Mouse (Mus musculus) granulocyte monocyte progenitor cell, adult 5-6 weeks (primary cell): ENCODE results near the gene Slc22a6. TPM values are rescaled to one million over a fixed set of nuclear protein-coding genes. Genes with fewer than 3 reads are reported as not detected.

Source experiments
- ATAC-seq: replicated peaks from 2 replicates; pipeline ENCODE4 v1.8.0; 2016; ENCODE audit warnings: mild to moderate bottlenecking, moderate TSS enrichment, inconsistent platforms; ENCODE audit not compliant: poor library complexity, severe bottlenecking
- total RNA-seq, 2 experiments: library from RNA; stranded (forward) in 1 of 2; stranded (reverse) in 1 of 2; fragments of 200-712, 200-1000 nt in 1 of 2; fragments of >200 nt in 1 of 2; fragmentation: Nextera tagmentation in 1 of 2; gene quantifications; 2 replicates each; pipeline ENCODE4 v1.2.3; 2014 to 2017

Gene Slc22a6
- total RNA-seq, 2 experiments from 2014 or later = not detected

- ATAC-seq = no peak
Observed at GRCm38 (mm10) chr19:8604536-8605240, 13.2 kb upstream of the Slc22a6 start.

DNA sequence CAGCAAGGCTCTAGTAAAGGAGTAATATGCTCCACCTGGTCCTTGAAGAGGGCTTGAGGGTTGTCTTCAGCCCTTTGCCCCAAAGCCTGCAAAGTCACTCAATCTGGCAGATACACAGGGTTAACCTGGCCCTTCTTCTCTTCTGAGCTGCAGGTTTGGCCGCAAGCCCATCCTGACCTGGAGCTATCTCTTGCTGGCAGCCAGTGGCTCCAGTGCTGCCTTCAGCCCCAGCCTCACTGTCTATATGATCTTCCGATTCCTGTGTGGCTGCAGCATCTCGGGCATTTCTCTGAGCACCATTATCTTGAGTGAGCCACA, 12.6 kb upstream of the Slc22a6 start:
- ATAC-seq = no peak

DNA sequence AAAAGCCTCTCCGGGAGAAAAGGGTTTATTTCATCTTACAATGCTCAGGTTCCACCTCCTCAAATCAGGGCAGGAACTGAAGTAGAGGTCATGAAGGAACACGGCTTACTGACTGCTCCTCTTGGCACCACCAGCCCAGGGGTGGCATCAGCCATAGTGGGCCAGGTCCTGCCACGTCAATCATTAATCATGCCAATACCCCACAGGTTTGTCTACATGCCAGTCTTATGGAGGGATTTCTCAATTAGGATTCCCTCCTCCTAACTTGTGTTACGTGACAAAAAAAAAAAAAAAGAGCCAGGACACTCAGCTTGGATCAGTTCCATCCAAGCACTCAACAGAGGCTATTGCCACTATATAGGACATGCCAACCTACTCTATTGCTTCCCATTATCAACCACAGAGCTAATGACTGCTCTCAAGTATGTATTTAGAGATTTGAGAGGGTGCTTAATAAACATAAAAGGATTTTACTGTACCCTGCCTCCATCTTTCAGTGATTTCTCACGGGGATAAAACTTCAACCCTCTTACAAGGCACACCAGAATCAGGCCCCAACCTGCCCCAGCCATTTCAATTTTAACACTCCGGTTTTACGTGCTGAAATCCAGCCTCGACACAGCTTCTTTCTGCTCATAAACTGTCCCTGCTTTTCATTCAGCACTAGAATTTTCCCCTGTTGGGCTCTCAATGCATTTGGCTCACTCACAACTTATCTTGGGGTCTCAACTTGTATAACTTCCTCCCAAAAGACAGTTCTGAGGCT, 6.3 kb upstream of the Slc22a6 start:
- ATAC-seq = no peak

DNA sequence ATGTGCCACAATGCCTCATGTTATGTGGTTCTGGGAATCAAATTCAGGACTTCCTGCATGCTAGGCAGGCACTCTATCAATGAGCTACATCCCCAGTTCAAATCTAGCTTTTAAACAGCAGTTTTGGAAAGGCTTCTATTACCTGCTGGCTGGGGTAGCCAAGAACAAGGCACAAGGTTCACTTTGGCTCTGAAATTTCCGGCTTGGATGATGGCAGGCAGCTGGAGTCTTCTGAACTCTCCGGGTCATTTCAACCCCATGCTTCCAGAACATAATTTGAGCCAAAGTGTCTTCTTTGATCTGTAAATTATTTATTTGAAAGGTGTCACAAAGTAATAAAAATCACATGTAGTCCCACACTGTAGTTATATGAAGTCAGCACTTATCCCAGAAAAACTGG, 4.7 kb upstream of the Slc22a6 start:
- no peak for ATAC-seq

- no peak for ATAC-seq
Observed at GRCm38 (mm10) chr19:8614343-8614742, 3.5 kb upstream of the Slc22a6 start.

- no peak for ATAC-seq
Observed at GRCm38 (mm10) chr19:8616314-8616713, 1.5 kb upstream of the Slc22a6 start.

DNA sequence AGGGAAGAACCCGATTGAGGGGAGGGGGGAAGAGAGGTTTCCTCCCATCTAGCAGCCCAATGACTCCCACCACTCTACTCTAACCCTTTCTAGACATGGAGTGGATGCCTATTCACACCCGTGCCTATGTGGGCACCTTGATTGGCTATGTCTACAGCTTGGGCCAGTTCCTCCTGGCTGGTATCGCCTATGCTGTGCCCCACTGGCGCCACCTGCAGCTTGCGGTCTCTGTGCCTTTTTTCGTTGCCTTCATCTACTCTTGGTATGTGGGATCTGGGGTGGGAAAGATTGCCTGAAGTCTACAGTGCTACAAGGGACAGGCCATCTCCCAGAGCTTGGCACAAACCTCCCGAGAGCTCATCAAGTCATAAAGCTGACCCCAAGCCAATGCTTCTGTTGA, 3.3 kb downstream of the Slc22a6 start:
- ATAC-seq = no peak

DNA sequence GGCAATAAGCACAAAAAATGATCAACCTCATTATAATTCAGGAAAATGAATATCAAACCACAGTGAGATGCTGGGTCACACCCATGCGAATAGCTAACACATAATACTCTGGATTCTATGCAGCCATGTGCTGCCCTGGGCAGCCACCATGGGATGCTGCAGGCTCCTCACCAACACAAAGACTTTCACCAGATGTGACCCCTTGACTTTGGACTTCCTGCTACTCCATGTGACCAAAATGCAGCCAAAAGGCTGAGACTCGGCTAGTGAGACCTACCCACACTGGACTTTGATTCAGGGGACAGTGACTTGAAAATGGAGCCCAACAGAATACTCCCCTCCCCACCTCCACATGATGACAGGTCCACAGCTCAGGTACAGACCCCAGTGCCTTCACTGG, 12.4 kb downstream of the Slc22a6 start:
- ATAC-seq = no peak

DNA sequence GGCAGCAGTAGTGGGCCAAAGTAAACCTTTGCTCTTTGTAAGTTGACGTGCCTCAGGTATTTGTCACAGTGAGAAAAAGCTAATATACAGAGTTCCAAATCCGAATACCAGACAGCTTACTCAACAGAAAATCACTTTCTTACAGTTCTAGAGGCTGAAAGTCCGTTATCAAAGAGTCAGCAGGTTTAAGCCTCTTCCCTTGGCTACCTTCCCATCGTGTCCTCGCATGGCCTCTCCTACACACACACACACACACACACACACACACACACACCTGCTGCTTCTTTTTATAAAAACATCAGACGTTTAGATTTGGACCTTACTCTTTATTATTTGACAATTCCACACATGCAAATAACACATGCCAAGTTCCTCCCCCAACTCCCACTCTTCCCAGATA, 13.0 kb downstream of the Slc22a6 start:
- ATAC-seq = no peak

GRCm38 (mm10) chr19:8632029-8632428, 14.2 kb downstream of the Slc22a6 start:
- no peak for ATAC-seq

DNA sequence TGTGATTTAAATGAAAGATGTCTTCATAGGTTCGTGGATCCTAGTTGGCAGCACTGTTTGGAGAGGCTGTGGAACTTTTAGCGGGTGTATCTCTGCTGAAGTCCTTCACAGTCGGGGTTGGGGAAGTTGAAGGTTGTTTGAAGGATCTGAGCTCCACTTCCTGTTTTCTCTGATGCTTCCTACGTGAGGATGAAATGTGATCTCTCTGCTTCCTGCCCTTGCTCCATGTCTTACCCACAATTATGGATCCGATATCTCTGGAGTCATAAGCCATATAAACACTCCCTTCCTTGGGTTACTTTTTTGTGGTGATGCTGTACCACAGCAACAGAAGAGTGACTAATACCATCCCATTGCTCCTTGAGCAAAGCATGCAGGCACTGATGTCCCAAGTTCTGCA, 24.2 kb downstream of the Slc22a6 start:
- ATAC-seq = peak; percentile 97

DNA sequence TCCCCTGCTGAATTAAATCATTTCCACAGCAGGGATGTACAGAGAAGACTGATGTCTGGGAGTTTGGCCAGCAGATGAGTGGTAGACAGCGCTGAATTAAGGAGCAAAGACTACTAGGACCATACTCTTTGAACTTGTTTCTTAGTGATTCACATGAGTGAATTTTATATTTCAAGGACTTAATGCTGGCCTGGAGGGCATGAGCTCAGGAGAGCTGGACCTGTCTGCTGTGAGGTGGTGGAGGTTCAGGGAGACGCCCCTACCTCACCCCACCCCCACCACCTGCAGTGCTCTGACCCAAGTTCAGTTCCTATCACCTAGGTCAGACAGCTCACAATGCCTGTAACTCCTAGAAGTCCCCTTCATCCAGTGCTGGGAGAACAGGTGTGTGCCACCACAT, 28.6 kb downstream of the Slc22a6 start:
- no peak for ATAC-seq

- no peak for ATAC-seq
Observed at GRCm38 (mm10) chr19:8655833-8656232, 38.0 kb downstream of the Slc22a6 start.

GRCm38 (mm10) chr19:8656341-8656740, 38.5 kb downstream of the Slc22a6 start:
- no peak for ATAC-seq

GRCm38 (mm10) chr19:8661821-8662307, 44.0 kb downstream of the Slc22a6 start:
- no peak for ATAC-seq

- ATAC-seq = peak; percentile 80
Observed at GRCm38 (mm10) chr19:8662337-8662736, 44.5 kb downstream of the Slc22a6 start.

DNA sequence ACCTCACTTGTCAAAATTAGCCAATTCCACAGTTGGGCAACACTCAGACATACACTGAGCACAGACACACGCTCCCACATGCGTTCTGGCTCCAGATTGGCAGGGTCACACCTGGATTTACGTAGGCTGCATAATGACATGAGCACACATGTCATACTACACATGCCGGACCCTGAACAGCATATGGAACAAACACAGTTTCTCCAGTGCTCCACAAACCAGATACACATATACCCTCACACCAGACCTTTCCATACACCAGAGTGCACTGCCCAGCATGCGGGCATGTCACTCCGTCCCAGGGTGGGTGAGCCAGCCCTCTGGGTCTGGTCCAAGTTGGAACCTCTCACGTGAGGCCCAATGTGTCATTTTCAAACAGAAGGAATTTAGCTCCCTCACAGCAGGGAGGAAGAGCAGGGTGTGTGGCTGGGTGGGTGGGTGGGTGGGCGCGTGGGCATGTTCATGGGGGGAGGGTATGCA, 45.6 kb downstream of the Slc22a6 start, which contains the start of gene Chrm1:
TSS of gene Chrm1 (plus strand) at position 430 of the 480 bp plus-strand sequence.
- ATAC-seq = peak; percentile 36

DNA sequence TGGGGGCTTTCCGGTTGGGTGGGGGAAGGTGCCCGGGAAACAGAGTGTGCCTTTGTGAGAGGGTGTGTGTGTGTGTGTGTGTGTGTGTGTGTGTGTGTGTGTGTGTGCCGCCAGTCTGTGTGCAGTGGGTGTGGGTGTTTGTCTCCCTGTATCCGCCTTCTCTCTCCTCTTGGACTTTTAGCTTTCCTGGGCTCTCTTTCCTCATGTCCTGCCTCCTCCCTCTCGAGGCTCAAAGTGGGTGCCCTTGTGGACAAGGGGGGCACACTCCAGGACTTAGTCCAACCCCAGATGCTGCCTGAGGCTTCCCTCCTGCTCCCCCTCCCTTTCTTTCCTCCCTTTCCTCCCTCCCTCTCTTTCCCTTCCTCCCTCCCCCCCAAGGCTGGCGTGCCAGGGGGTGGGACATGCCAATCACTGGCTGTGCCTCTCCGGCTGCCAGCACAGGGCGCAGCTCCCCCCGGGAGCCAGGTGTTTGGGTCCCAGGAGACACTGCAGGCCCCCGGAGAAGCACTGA, 46.1 kb downstream of the Slc22a6 start:
- ATAC-seq = no peak

- ATAC-seq = no peak
Observed at GRCm38 (mm10) chr19:8664859-8665258, 47.0 kb downstream of the Slc22a6 start.

- no peak for ATAC-seq
Observed at GRCm38 (mm10) chr19:8665746-8666145, 47.9 kb downstream of the Slc22a6 start.

GRCm38 (mm10) chr19:8672859-8673258, 55.0 kb downstream of the Slc22a6 start:
- no peak for ATAC-seq
